Mouse (Mus musculus): Measurements from ENCODE around the gene Ms4a6c.
"Not testable (repeated sequence)": the region's sequence is repeated elsewhere in the genome, so short reads cannot be mapped to it uniquely, and the experiment has no call there.

Gene Ms4a6c

GRCm38 (mm10) chr19:11469215-11469614 is at the start of gene Ms4a6c:
Gene Ms4a6c (plus strand): TSS chr19:11469366.
- DNase-seq (ENCODE audit: low spot score in 2 of 2), result not testable (repeated sequence)

- DNase-seq (ENCODE audit: low spot score in 2 of 2), result not testable (repeated sequence)
These were observed 38.0 kb upstream of the Ms4a6c start for GRCm38 (mm10) chr19:11431209-11431608.

DNA sequence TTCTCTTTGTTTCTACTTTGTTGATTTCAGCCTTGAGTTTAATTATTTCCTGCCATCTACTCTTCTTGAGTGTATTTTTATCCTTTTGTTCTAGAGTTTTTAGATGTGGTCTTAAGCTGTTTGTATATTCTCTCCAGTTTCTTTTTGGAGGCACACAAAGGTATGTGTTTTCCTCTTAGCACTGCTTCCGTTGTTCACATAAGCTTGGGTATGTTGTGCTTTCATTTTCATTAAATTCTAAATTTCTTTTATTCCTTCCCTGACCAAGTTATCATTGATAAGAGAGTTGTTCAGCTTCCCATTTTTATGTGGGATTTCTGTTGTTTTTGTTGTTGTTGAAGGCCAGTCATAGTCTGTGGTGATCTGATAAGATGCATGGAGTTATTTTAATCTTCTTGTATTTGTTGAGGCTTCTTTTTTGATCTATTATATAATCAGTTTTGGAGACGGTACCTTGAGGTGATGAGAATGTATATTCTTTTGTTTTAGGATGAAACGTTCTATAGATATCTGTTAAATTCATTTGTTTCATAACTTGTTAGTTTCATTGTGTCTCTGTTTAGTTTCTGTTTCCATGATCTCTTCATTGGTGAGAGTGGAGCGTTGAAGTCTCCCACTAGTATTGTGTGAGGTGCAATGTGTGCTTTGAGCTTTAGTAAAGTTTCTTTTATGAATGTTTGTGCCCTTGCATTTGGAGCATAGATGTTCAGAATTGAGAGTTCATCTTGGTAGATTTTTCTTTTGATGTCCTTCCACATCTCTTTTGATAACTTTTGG is 33.9 kb upstream of the Ms4a6c start:
- no peak for DNase-seq (ENCODE audit: low spot score in 2 of 2)

- no peak for DNase-seq (ENCODE audit: low spot score in 2 of 2)
These were observed 25.8 kb upstream of the Ms4a6c start, which contains the start of gene Ms4a4b for GRCm38 (mm10) chr19:11443338-11443737. Gene Ms4a4b (plus strand): TSS chr19:11443553.

DNA sequence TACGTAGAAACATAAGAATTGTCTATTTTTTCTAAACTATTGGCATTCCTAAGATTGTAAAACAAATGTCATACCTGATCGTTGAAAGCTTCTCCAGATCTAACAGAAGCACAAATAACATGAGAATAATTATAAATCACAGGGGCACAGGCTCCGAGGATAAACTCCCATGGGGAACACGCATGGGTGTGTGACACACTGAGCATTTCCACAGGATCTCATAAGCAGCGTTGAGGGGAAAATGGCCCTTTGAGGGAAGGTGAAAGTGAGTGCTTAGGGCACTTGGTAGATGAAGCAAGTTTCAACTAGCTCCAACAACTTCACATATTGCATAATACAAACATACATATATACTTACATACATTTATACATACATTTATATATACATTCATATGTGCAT is 25.2 kb upstream of the Ms4a6c start:
- DNase-seq (ENCODE audit: low spot score in 2 of 2), result no peak

GRCm38 (mm10) chr19:11447238-11447637 is 21.9 kb upstream of the Ms4a6c start:
- no peak for DNase-seq (ENCODE audit: low spot score in 2 of 2)

DNA sequence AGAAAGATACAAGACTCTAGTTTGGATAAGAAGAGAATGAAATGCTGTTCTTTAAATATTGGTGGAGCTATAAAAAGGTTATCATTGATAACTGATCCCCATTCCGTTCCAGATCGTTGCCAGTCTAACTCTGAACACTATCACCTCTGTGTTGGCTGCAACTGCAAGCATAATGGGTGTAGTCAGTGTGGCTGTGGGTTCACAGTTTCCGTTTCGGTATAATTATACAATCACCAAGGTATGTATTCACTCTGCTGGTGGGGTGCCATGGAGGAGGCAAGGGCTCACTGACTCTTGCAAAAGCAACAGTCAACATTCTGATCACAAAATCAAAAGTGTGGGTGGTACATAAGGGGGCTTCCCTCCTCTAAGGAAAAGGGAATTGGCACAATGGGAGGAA is 10.1 kb upstream of the Ms4a6c start:
- DNase-seq (ENCODE audit: low spot score in 2 of 2), result not testable (repeated sequence)

GRCm38 (mm10) chr19:11464795-11465194 is 4.4 kb upstream of the Ms4a6c start:
- DNase-seq (ENCODE audit: low spot score in 2 of 2), result not testable (repeated sequence)

DNA sequence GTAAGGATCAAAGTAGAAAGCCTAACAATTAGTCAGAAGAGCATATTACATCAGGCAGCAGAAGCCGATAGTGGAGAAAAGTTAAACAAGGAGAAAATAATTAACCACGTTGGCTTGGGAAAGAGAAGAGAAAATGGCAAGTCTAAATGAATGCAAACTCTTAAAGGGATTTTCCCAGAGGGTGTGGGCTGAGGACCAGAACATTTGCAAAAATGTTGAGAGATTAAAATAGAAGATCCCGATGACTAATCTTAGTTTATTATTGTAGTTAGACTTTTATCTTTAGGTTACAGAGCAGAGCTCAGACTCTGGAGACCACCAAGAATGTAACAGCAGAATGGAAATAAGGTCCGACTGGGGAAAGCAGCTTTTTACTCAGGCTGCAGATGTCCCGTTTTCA is 2.7 kb upstream of the Ms4a6c start:
- DNase-seq (ENCODE audit: low spot score in 2 of 2), result no peak

- not testable (repeated sequence) for DNase-seq (ENCODE audit: low spot score in 2 of 2)
These were observed 805 bp upstream of the Ms4a6c start for GRCm38 (mm10) chr19:11468361-11468760.

DNA sequence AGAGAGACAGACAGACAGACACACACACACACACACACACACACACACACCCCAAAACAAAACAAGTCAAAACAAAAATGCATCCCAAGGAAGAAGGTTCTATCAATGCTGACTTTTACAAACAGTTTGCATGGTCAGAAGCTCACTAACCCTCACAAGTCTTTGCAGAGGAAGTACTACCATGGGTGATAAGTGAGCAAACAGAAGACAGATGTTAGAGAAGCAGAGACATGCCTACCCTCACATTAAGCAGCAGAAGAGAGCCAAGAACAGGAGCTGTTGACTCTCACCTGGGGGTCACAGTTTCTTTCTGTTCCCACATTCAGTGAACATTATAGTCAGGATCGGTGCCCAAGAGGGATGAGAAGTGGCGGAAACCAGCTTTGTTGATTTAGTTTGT is 10.5 kb downstream of the Ms4a6c start:
- no peak for DNase-seq (ENCODE audit: low spot score in 2 of 2)

GRCm38 (mm10) chr19:11482684-11483083 is 13.5 kb downstream of the Ms4a6c start:
- no peak for DNase-seq (ENCODE audit: low spot score in 2 of 2)

GRCm38 (mm10) chr19:11483941-11484340 is 14.8 kb downstream of the Ms4a6c start:
- no peak for DNase-seq (ENCODE audit: low spot score in 2 of 2)

GRCm38 (mm10) chr19:11484388-11484787 is 15.2 kb downstream of the Ms4a6c start:
- DNase-seq (ENCODE audit: low spot score in 2 of 2), result no peak

- DNase-seq (ENCODE audit: low spot score in 2 of 2), result no peak
These were observed 16.1 kb downstream of the Ms4a6c start for GRCm38 (mm10) chr19:11485266-11485665.

GRCm38 (mm10) chr19:11485746-11486145 is 16.6 kb downstream of the Ms4a6c start, which contains the start of gene Gm8369:
Gene Gm8369 (plus strand): TSS chr19:11485938.
- DNase-seq (ENCODE audit: low spot score in 2 of 2), result no peak

GRCm38 (mm10) chr19:11486599-11486998 is 17.4 kb downstream of the Ms4a6c start:
- DNase-seq (ENCODE audit: low spot score in 2 of 2), result no peak

DNA sequence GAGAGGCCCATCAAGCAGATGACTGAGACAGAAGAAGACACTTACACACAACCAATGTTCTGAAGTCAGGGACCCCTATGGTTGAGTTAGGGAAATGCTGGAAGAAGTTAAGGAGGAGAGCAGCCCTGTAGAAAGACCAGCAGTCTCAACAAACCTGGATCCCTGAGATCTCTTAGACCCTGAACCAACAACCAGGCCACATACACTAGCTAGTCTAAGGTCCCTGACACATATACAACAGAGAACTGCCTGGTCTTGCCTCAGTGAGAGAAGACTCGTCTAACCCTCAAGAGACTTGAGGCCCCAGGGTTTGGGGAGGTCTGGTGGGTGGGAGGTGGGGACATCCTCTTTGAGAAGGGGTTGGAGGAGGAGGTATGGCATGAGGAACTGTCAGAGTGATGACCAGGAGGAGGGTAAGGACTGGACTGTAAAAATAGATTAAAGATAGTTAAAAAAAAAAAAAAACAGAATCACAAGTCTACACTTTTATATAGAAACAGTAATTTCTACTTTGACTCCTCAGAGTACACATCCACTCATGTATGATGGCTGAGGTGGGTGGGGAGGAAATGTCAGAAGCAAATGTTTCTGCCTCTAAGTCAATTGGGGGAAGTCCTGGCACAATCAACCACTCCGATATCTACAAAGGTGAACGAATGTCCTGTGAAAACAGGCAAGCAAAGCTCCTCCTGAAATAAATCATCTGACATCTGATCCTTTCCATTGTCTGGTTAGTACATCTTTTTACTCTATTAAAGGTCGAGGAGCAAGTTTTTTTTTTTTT is 22.4 kb downstream of the Ms4a6c start:
- DNase-seq (ENCODE audit: low spot score in 2 of 2), result no peak

DNA sequence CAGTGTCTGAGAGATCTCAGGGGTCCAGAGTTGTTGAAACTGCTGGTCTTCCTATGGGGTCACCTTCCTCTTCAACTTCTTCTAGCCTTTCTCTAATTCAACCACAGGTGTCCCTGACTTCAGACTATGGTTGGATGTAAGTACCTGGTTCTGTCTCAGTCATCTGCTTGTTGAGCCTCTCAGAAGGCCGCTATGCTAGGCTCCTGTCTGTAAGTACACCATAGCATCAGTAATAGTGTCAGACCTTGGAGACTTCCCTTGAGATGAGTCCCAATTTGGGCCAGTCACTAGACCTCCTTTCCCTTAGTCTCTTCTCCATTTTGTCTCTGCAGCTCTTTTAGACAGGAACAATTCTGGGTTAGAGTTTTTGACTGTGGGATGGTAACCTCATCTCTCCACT is 23.5 kb downstream of the Ms4a6c start:
- DNase-seq (ENCODE audit: low spot score in 2 of 2), result no peak

DNA sequence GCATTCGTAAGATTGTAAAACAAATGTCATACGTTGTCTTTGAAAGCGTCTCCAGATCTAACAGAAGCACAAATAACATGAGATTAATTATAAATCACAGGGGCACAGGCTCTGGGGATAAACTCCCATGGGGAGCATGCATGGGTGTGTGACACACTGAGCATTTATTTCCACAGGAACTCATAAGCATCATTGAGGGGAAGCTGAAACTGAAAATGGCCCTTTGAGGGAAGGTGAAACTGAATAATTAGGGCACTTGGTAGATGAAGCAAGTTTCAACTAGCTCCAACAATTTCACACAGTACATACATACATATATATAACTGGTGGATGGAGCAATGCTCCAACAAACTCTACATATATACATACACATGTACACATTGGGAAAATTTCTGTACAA is 25.4 kb downstream of the Ms4a6c start:
- DNase-seq (ENCODE audit: low spot score in 2 of 2), result no peak

DNA sequence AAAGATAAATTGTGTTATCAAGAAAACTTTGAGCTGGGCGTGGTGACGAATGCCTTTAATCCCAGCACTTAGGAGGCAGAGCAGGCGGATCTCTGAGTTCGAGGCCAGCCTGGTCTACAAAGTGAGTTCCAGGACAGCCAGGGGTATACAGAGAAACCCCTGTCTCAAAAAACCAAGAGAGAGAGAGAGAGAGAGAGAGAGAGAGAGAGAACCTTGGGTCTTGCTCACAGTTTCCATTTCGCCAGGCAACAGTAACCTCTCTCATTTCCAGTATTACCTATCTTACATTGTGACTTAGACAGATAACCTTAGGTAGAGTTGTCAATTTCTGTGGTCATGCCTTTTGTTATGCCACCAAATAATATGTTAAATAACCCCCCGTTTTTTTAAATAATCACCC is 27.2 kb downstream of the Ms4a6c start:
- DNase-seq (ENCODE audit: low spot score in 2 of 2), result no peak

GRCm38 (mm10) chr19:11497300-11497699 is 28.1 kb downstream of the Ms4a6c start:
- not testable (repeated sequence) for DNase-seq (ENCODE audit: low spot score in 2 of 2)

DNA sequence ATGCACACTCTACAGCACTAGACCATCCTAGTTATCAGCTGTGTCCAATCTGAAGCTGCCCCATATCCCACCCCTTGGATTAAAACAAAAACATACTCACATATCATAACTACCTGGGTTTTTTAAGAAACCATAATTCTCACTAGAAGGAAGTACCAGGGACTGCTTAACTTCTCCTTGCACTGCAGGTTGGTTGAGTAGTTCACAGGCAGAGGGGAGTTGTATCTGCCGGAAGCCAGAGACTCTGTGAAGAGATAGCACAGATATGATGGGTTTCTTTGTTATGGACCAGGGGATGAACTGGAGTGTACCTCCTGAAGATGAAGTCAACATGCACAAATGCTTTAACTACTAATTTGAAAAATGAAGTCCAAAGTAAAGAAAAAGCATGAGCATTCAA is 31.6 kb downstream of the Ms4a6c start:
- no peak for DNase-seq (ENCODE audit: low spot score in 2 of 2)
